8 mouse cellular contexts compared by ENCODE assay signal in the genomic region with DNA sequence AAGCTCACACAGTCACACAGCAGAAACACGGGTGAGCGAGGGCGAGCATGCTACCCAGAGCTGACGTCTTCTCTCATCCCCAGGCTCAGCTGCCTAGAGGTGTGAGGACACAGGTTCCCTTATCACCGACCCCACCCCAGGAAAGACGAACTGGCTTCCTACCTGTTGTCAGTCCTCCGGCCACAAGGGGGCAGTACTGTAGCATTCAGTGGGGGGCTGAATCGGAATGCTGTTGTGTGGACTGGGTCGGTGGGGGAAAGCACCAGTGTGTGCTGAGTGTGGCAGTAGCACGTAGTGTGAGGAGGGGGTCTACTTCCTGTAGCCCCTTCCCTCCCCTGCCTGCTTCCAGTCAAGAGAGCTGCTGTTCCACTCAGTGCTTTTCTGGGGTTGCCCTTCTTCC. TPM values are rescaled to one million over a fixed set of nuclear protein-coding genes. Genes with fewer than 3 reads are reported as not detected.
A peak's percentile ranks its signal among the peaks of the same experiment; 100 is the strongest.
DNase-seq lines count a peak whose midpoint lies in the region; ATAC-seq lines count a peak whose summit lies in the region.
"Had no signal": no experiment of that assay in that cellular context is flagged by ENCODE, and none has a peak within 500 bp of the region (broad histone marks: within the 10 kb centered on the region; RNA-seq: fewer than 3 reads in every experiment).

No protein-coding gene starts in this region.

- H3K9me3 ChIP-seq in megakaryocyte, embryonic 14.5 days = peaks cover 9% of the 10 kb centered on the region

- peaks cover 65% of the 10 kb centered on the region for H3K27me3 ChIP-seq in megakaryocyte, embryonic 14.5 days (replicated peaks)

- ATAC-seq in megakaryocyte, adult 5-6 weeks (ENCODE audit: poor library complexity, severe bottlenecking) = no peak
- ATAC-seq in megakaryocyte progenitor cell, adult 5-6 weeks (replicated peaks; ENCODE audit: poor library complexity) = peak; percentile 45

- H3K36me3 ChIP-seq in megakaryocyte, embryonic 14.5 days (replicated peaks; ENCODE audit: low read length) = no peaks in the 10 kb centered on the region

- peaks cover 12% of the 10 kb centered on the region for H3K4me1 ChIP-seq in megakaryocyte, embryonic 14.5 days

- intact Hi-C loops in heart, postnatal 10 days (cut with DNase I) = no loop called here

- peak; percentile 29 for DNase-seq in MN1 (ENCODE audit: low spot score)
- DNase-seq in brain, adult 2 months (ENCODE audit: low read depth, low spot score) = peak; percentile 53
- DNase-seq in heart, postnatal 10 days = peak; percentile 48 to 75
- peak; percentile 73 for DNase-seq in thymus, postnatal 0 days (ENCODE audit: low spot score)

- peak overlapping the region; percentile 59 for H3K4me3 ChIP-seq in megakaryocyte, embryonic 14.5 days (replicated peaks)

RNA-seq across cellular contexts. Expression of a gene that starts 16.3 kb away (rescaled TPM):
- not detected in 2 replicates for polyA plus RNA-seq in megakaryocyte, embryonic 14.5 days (2012; ENCODE audit: insufficient read depth, low replicate concordance)
- total RNA-seq in megakaryocyte, adult 5-6 weeks (2015) = not detected in 2 replicates
- not detected in 2 replicates for total RNA-seq in megakaryocyte, adult 5-6 weeks (2017)
- under 1 TPM; 0.37 to 0.38 TPM for total RNA-seq in heart, postnatal 10 days (2021)
- not detected in 2 replicates for total RNA-seq in megakaryocyte progenitor cell, adult 5-6 weeks (2015)
- total RNA-seq in megakaryocyte progenitor cell, adult 5-6 weeks (2017) = not detected in 2 replicates
- polyA plus RNA-seq in thymus, postnatal 0 days (2015; fragmentation: Nextera tagmentation; extraction: Ambion mirVana) = 1.2 and 1.4 TPM in 2 replicates
- total RNA-seq: hematopoietic stem cell, adult 5-6 weeks had no signal

RNA-seq across cellular contexts. Expression of a gene that starts 39.1 kb away (rescaled TPM):
- not detected in 2 replicates for polyA plus RNA-seq in megakaryocyte, embryonic 14.5 days (2012; ENCODE audit: insufficient read depth, low replicate concordance)
- total RNA-seq in megakaryocyte, adult 5-6 weeks (2015) = not detected in 2 replicates
- not detected in 2 replicates for total RNA-seq in megakaryocyte, adult 5-6 weeks (2017)
- 1 to 10 TPM; 2.3 to 2.5 TPM for total RNA-seq in heart, postnatal 10 days (2021)
- not detected in 2 replicates for total RNA-seq in megakaryocyte progenitor cell, adult 5-6 weeks (2015)
- total RNA-seq in megakaryocyte progenitor cell, adult 5-6 weeks (2017) = not detected in 2 replicates
- polyA plus RNA-seq in thymus, postnatal 0 days (2015; fragmentation: Nextera tagmentation; extraction: Ambion mirVana) = 0.08 and 0.15 TPM in 2 replicates
- total RNA-seq: hematopoietic stem cell, adult 5-6 weeks had no signal

RNA-seq across cellular contexts. Expression of a gene that starts 46.8 kb away (rescaled TPM):
- not detected in 2 replicates for polyA plus RNA-seq in megakaryocyte, embryonic 14.5 days (2012; ENCODE audit: insufficient read depth, low replicate concordance)
- not detected in 2 replicates for total RNA-seq in megakaryocyte, adult 5-6 weeks (2015)
- total RNA-seq in megakaryocyte, adult 5-6 weeks (2017) = not detected in 2 replicates
- total RNA-seq in heart, postnatal 10 days (2021) = 10 to 100 TPM in 1 of 2 experiments, 1 to 10 TPM in 1; 8.7 to 19.4 TPM
- total RNA-seq in megakaryocyte progenitor cell, adult 5-6 weeks (2015) = not detected in 2 replicates
- total RNA-seq in megakaryocyte progenitor cell, adult 5-6 weeks (2017) = not detected in 2 replicates
- 2.0 and 2.1 TPM in 2 replicates for polyA plus RNA-seq in thymus, postnatal 0 days (2015; fragmentation: Nextera tagmentation; extraction: Ambion mirVana)
- total RNA-seq: hematopoietic stem cell, adult 5-6 weeks had no signal

RNA-seq across cellular contexts. Expression of a gene that starts 54.0 kb away (rescaled TPM):
- polyA plus RNA-seq in megakaryocyte, embryonic 14.5 days (2012; ENCODE audit: insufficient read depth, low replicate concordance) = not detected in 2 replicates
- total RNA-seq in megakaryocyte, adult 5-6 weeks (2015) = not detected in 2 replicates
- total RNA-seq in megakaryocyte, adult 5-6 weeks (2017) = not detected in 2 replicates
- total RNA-seq in heart, postnatal 10 days (2021) = under 1 TPM in 1 of 2 experiments, not detected in 1; 0.22 TPM
- not detected in 2 replicates for total RNA-seq in megakaryocyte progenitor cell, adult 5-6 weeks (2015)
- not detected in 2 replicates for total RNA-seq in megakaryocyte progenitor cell, adult 5-6 weeks (2017)
- polyA plus RNA-seq in thymus, postnatal 0 days (2015; fragmentation: Nextera tagmentation; extraction: Ambion mirVana) = 1.1 and 1.3 TPM in 2 replicates
- total RNA-seq: hematopoietic stem cell, adult 5-6 weeks had no signal

Comparison
In these comparisons a context has a peak if more than half of its experiments do, and no peak if none do; other contexts are left out.
1. RNA of a gene that starts 46.8 kb away (total RNA-seq): 8.7 to 19.4 TPM in heart, postnatal 10 days; not detected in megakaryocyte, adult 5-6 weeks and not detected in megakaryocyte progenitor cell, adult 5-6 weeks; every median in the first group is over 4 times any median in the second.
2. Peak in every context shown above with its lines, with median percentiles within 50 percentile points of each other: DNase-seq.